Mouse (Mus musculus) intestine, embryonic 15.5 days (tissue): ENCODE data around the gene Gdpd5. TPM values are rescaled to one million over a fixed set of nuclear protein-coding genes. Genes with fewer than 3 reads are reported as not detected.

ENCODE experiments used
- ATAC-seq: fragments of 200-750 bp; cut with Nextera tagmentation; 2 replicates; pipeline ENCODE4 v1.8.0; 2017; ENCODE audit warnings: moderate TSS enrichment, moderate library complexity
- H3K27ac ChIP-seq: fragments of 300-500 bp; sonication (generic); 2 replicates; pipeline ENCODE4 v1.5.1; 2015; ENCODE audit warnings: mild to moderate bottlenecking, inconsistent platforms
- H3K27me3 ChIP-seq: fragments of 300-500 bp; sonication (generic); replicated peaks from 2 replicates; pipeline ENCODE4 v1.6.1; 2015; ENCODE audit warnings: inconsistent platforms
- H3K36me3 ChIP-seq: fragments of 300-500 bp; sonication (generic); 2 replicates; pipeline ENCODE4 v1.6.1; 2015; ENCODE audit warnings: inconsistent platforms
- H3K4me1 ChIP-seq: fragments of 300-500 bp; sonication (generic); replicated peaks from 2 replicates; pipeline ENCODE4 v1.6.1; 2015; ENCODE audit warnings: inconsistent platforms
- H3K4me2 ChIP-seq: fragments of 300-500 bp; sonication (generic); replicated peaks from 2 replicates; pipeline ENCODE4 v1.6.1; 2015; ENCODE audit warnings: mild to moderate bottlenecking, inconsistent platforms
- H3K4me3 ChIP-seq: fragments of 300-500 bp; sonication (generic); replicated peaks from 2 replicates; pipeline ENCODE4 v1.5.1; 2015; ENCODE audit warnings: inconsistent platforms
- H3K9ac ChIP-seq: fragments of 300-500 bp; sonication (generic); 2 replicates; pipeline ENCODE4 v1.6.1; 2015; ENCODE audit warnings: inconsistent platforms
- H3K9me3 ChIP-seq: fragments of 300-500 bp; sonication (generic); 2 replicates; pipeline ENCODE4 v1.6.1; 2016; ENCODE audit warnings: inconsistent platforms
- WGBS: fragments of 180-500 bp; shearing (Covaris S2); methylation state at CpG from one replicate; pipeline ENCODE4 v1.1.7; 2015; 5-methylcytosine and 5-hydroxymethylcytosine counted together
- polyA plus RNA-seq: library from polyadenylated mRNA; unstranded; fragments of >200 nt; fragmentation: Nextera tagmentation; extraction: Ambion mirVana; gene quantifications from 2 replicates; pipeline ENCODE4 v1.2.1, GENCODE M21; 2015

Gene Gdpd5
- polyA plus RNA-seq, 1 experiment from 2014 or later, result 15.4 TPM

- Histone ChIP-seq H3K36me3 (no peaks in the 10 kb centered on the region), H3K9ac (no peak overlapping the region), H3K4me2 (no peak overlapping the region), H3K4me1 (peaks cover 29% of the 10 kb centered on the region), H3K27me3 (no peaks in the 10 kb centered on the region), H3K4me3 (no peak overlapping the region), H3K27ac (no peak overlapping the region), H3K9me3 (no peaks in the 10 kb centered on the region)
- no peak for ATAC-seq
- 27% methylated on average over 4 of the region's 4 CpGs for WGBS
Observed at GRCm38 (mm10) chr7:99436530-99436929, 55.3 kb downstream of the Gdpd5 start.

- no peak overlapping the region for H3K4me2 ChIP-seq
- WGBS, result 79% methylated on average over 10 of the region's 10 CpGs
- H3K9ac ChIP-seq, result no peak overlapping the region
- peaks cover 27% of the 10 kb centered on the region for H3K4me1 ChIP-seq
- no peaks in the 10 kb centered on the region for H3K36me3 ChIP-seq
- no peak overlapping the region for H3K4me3 ChIP-seq
- H3K27me3 ChIP-seq, result no peaks in the 10 kb centered on the region
- no peaks in the 10 kb centered on the region for H3K9me3 ChIP-seq
- H3K27ac ChIP-seq, result no peak overlapping the region
- no peak for ATAC-seq
Observed at GRCm38 (mm10) chr7:99438881-99439280, 57.7 kb downstream of the Gdpd5 start.

- peak overlapping the region; percentile 49 for H3K27ac ChIP-seq
- WGBS, result 23% methylated on average over 6 of the region's 6 CpGs
- peak; percentile 71 for ATAC-seq
Observed at GRCm38 (mm10) chr7:99441534-99442072, 60.4 kb downstream of the Gdpd5 start.

GRCm38 (mm10) chr7:99443164-99443563 lies 62.0 kb downstream of the Gdpd5 start:
- H3K27ac ChIP-seq, result peak overlapping the region; percentile 44; the same call in 1 of the 2 replicates
- peaks cover 13% of the 10 kb centered on the region for H3K4me1 ChIP-seq
- no peaks in the 10 kb centered on the region for H3K27me3 ChIP-seq
- H3K9me3 ChIP-seq, result no peaks in the 10 kb centered on the region
- ATAC-seq, result no peak
- H3K9ac ChIP-seq, result no peak overlapping the region
- H3K4me3 ChIP-seq, result no peak overlapping the region
- H3K4me2 ChIP-seq, result no peak overlapping the region
- 63% methylated on average over 5 of the region's 5 CpGs for WGBS
- H3K36me3 ChIP-seq, result no peaks in the 10 kb centered on the region

More at GRCm38 (mm10) chr7:99441534-99442072, 60.4 kb downstream of the Gdpd5 start:
- Histone ChIP-seq H3K4me3 (no peak overlapping the region), H3K9me3 (no peaks in the 10 kb centered on the region), H3K4me2 (no peak overlapping the region), H3K9ac (no peak overlapping the region), H3K27me3 (no peaks in the 10 kb centered on the region), H3K4me1 (peaks cover 19% of the 10 kb centered on the region), H3K36me3 (no peaks in the 10 kb centered on the region)

GRCm38 (mm10) chr7:99444012-99444411 lies 62.8 kb downstream of the Gdpd5 start:
- ATAC-seq, result no peak
- 64% methylated on average over 6 of the region's 6 CpGs for WGBS
- no peaks in the 10 kb centered on the region for H3K9me3 ChIP-seq
- H3K4me2 ChIP-seq, result no peak overlapping the region
- H3K4me3 ChIP-seq, result no peak overlapping the region
- H3K27me3 ChIP-seq, result no peaks in the 10 kb centered on the region
- no peaks in the 10 kb centered on the region for H3K36me3 ChIP-seq
- H3K9ac ChIP-seq, result no peak overlapping the region
- H3K27ac ChIP-seq, result no peak overlapping the region
- peaks cover 13% of the 10 kb centered on the region for H3K4me1 ChIP-seq

- no peaks in the 10 kb centered on the region for H3K36me3 ChIP-seq
- H3K4me2 ChIP-seq, result no peak overlapping the region
- no peaks in the 10 kb centered on the region for H3K27me3 ChIP-seq
- H3K27ac ChIP-seq, result no peak overlapping the region
- H3K9me3 ChIP-seq, result no peaks in the 10 kb centered on the region
- WGBS, result 82% methylated on average over 2 of the region's 2 CpGs
- ATAC-seq, result no peak
- H3K9ac ChIP-seq, result no peak overlapping the region
- peaks cover 13% of the 10 kb centered on the region for H3K4me1 ChIP-seq
- H3K4me3 ChIP-seq, result no peak overlapping the region
Observed at GRCm38 (mm10) chr7:99445833-99446232, 64.6 kb downstream of the Gdpd5 start.

- Histone ChIP-seq H3K4me2 (no peak overlapping the region), H3K4me3 (no peak overlapping the region), H3K9ac (no peak overlapping the region), H3K4me1 (no peaks in the 10 kb centered on the region), H3K36me3 (no peaks in the 10 kb centered on the region), H3K27me3 (no peaks in the 10 kb centered on the region), H3K9me3 (no peaks in the 10 kb centered on the region), H3K27ac (no peak overlapping the region)
- no peak for ATAC-seq
- WGBS, result 90% methylated on average over 5 of the region's 5 CpGs
Observed at GRCm38 (mm10) chr7:99447323-99447722, 66.1 kb downstream of the Gdpd5 start.

GRCm38 (mm10) chr7:99448619-99449018 lies 67.4 kb downstream of the Gdpd5 start:
- Histone ChIP-seq H3K4me3 (no peak overlapping the region), H3K9me3 (no peaks in the 10 kb centered on the region), H3K4me1 (no peaks in the 10 kb centered on the region), H3K27ac (no peak overlapping the region), H3K9ac (no peak overlapping the region), H3K36me3 (no peaks in the 10 kb centered on the region), H3K27me3 (no peaks in the 10 kb centered on the region), H3K4me2 (no peak overlapping the region)
- WGBS, result 72% methylated on average over 5 of the region's 5 CpGs
- no peak for ATAC-seq

- ATAC-seq, result no peak
- Histone ChIP-seq H3K9me3 (no peaks in the 10 kb centered on the region), H3K9ac (no peak overlapping the region), H3K27ac (no peak overlapping the region), H3K4me3 (no peak overlapping the region), H3K4me1 (no peaks in the 10 kb centered on the region), H3K36me3 (no peaks in the 10 kb centered on the region), H3K4me2 (no peak overlapping the region), H3K27me3 (no peaks in the 10 kb centered on the region)
- WGBS, result 62% methylated on average over 8 of the region's 8 CpGs
Observed at GRCm38 (mm10) chr7:99449063-99449462, 67.8 kb downstream of the Gdpd5 start.

- Histone ChIP-seq H3K27ac (no peak overlapping the region), H3K4me1 (no peaks in the 10 kb centered on the region), H3K9me3 (no peaks in the 10 kb centered on the region), H3K4me2 (no peak overlapping the region), H3K36me3 (no peaks in the 10 kb centered on the region), H3K9ac (no peak overlapping the region), H3K27me3 (no peaks in the 10 kb centered on the region), H3K4me3 (no peak overlapping the region)
- no peak for ATAC-seq
- WGBS, result 71% methylated on average over 3 of the region's 3 CpGs
Observed at GRCm38 (mm10) chr7:99449751-99450150, 68.5 kb downstream of the Gdpd5 start.

GRCm38 (mm10) chr7:99450703-99451102 lies 69.5 kb downstream of the Gdpd5 start:
- H3K27ac ChIP-seq, result no peak overlapping the region
- H3K4me1 ChIP-seq, result no peaks in the 10 kb centered on the region
- H3K4me3 ChIP-seq, result no peak overlapping the region
- no peaks in the 10 kb centered on the region for H3K9me3 ChIP-seq
- no peaks in the 10 kb centered on the region for H3K27me3 ChIP-seq
- ATAC-seq, result peak; percentile 60
- H3K36me3 ChIP-seq, result no peaks in the 10 kb centered on the region
- H3K9ac ChIP-seq, result no peak overlapping the region
- H3K4me2 ChIP-seq, result no peak overlapping the region
- WGBS, result 1% methylated on average over 3 of the region's 3 CpGs

- ATAC-seq, result no peak
- 85% methylated on average over 7 of the region's 7 CpGs for WGBS
- Histone ChIP-seq H3K4me3 (no peak overlapping the region), H3K4me1 (no peaks in the 10 kb centered on the region), H3K27me3 (no peaks in the 10 kb centered on the region), H3K36me3 (no peaks in the 10 kb centered on the region), H3K9ac (no peak overlapping the region), H3K27ac (no peak overlapping the region), H3K4me2 (no peak overlapping the region), H3K9me3 (no peaks in the 10 kb centered on the region)
Observed at GRCm38 (mm10) chr7:99452859-99453258, 71.6 kb downstream of the Gdpd5 start.

- no peak for ATAC-seq
- Histone ChIP-seq H3K9me3 (no peaks in the 10 kb centered on the region), H3K9ac (no peak overlapping the region), H3K4me3 (no peak overlapping the region), H3K27ac (no peak overlapping the region), H3K36me3 (0 out of 2 replicates have a peak, but pooled peaks cover 2% of the 10 kb centered on the region), H3K27me3 (no peaks in the 10 kb centered on the region), H3K4me1 (no peaks in the 10 kb centered on the region), H3K4me2 (no peak overlapping the region)
- 85% methylated on average over 4 of the region's 4 CpGs for WGBS
Observed at GRCm38 (mm10) chr7:99454044-99454443, 72.8 kb downstream of the Gdpd5 start.
